Mouse (Mus musculus) erythroblast, embryonic 14.5 days (primary cell): ENCODE results near the gene Vars2.

Experiments used
- GATA1 ChIP-seq: IDR thresholded peaks from 2 replicates; pipeline ENCODE4 v1.6.1; 2012; ENCODE audit warnings: low read length, inconsistent platforms, mixed read lengths
- TAL1 ChIP-seq: IDR thresholded peaks from 3 replicates; pipeline ENCODE4 v1.6.1; 2012; ENCODE audit warnings: low read length, inconsistent platforms, mixed read lengths

DNA sequence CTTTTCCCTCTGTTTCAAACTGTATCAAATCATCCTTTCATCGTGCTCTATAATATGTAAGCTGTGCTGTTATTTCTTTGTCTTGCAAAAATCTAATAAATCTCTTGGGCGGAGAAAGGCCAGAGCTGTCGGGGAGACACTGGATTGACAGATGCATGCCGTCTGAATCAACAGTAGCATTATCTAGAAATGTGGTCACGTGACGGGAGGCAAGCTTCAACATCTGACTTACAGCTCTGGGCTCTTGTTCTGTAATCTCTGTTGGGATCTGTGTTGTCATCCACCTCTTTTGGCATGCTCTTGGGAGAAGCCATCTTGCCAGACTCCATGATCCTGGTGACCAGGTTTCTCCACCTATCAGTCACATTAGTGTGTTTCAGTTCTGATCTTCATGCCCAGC, 49.7 kb upstream of the Vars2 start:
- TF ChIP-seq GATA1 = no peak
- TF ChIP-seq TAL1 = no peak
